Mouse (Mus musculus): Measurements from ENCODE around the gene Capn12. TPM values are rescaled to one million over a fixed set of nuclear protein-coding genes. Genes with fewer than 3 reads are reported as not detected.
"Not testable (repeated sequence)": the region's sequence is repeated elsewhere in the genome, so short reads cannot be mapped to it uniquely, and the experiment has no call there.

Capn12 gene
- total and polyA plus RNA-seq, 3 experiments: 0.14 to 0.48 TPM; not detected in 1

- DNase-seq: no peak
These were observed 3.4 kb upstream of the Capn12 start for GRCm38 (mm10) chr7:28877856-28878255.

- no peak for DNase-seq
These were observed 1.6 kb upstream of the Capn12 start for GRCm38 (mm10) chr7:28879606-28880005.

DNA sequence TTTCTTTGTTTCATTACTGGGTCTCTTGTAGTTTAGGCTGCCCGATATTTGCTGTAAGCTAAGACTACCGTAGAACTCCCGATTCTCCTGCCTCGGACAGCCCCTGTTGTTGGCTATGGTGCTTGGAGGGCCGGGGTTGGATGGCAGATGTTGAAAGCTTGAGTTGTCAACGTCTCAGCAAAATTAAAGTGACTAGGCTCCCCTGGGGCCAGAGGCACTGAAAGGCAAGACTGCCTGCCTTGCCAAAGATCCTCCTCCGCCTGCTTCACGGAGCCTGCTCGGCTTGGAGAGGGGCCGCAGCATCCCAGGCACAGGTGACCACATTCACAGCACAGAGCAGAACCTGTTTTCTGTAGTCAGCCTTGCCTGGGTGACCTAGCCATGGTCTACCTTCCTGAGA, 668 bp upstream of the Capn12 start:
- no peak for DNase-seq

GRCm38 (mm10) chr7:28883039-28883438, 1.8 kb downstream of the Capn12 start:
- no peak for DNase-seq

DNA sequence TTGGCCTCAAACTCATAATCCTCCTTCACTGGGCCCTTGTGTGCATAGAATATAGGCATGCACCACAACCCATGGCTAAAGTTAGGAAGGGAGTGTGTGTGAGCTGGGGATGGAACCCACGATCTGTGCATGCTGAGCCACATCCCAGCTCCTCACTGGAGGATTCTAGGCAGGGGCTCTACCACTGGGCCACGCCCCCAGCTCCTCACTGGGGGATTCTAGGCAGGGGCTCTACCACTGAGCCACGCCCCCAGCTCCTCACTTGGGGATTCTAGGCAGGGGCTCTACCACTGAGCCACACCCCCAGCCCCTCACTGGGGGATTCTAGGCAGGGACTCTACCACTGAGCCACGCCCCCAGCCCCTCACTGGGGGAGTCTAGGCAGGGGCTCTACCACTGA, 2.5 kb downstream of the Capn12 start:
- DNase-seq: not testable (repeated sequence)

DNA sequence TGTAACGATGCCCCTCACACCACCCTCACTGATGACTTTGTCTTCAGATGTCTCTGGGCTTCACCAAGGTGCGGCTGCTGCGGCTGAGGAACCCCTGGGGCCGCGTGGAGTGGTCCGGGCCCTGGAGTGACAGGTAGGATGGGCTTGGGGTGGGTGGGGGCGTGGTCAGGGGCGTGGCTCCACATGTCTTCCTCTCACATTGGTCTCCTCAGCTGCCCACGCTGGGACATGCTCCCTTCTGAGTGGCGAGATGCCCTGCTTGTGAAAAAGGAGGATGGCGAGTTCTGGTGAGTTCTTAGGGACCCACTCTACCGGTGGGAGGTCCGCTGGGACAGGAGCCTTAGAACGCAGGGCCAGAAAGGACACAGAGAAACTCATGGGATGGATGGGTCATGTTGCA, 5.3 kb downstream of the Capn12 start:
- DNase-seq: no peak

DNA sequence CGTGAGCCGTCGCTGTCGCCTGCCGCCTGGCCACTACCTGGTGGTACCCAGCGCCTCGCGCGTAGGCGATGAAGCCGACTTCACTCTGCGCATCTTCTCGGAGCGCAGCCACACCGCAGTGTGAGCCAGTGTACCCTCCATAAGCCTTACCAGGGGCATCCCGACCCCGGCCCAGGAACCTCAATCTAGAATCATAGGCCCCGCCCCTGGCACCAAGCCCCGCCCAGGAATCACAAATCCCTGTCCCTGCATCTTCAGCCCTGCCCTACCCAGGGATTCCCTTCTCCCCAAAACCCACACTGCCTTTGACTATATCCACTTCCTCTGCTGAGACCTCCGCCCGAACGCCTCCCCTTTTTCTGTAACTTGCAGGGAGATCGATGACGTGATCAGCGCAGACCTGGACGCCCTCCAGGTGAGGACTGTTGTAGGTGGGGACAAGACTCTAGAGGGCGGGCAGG, 7.5 kb downstream of the Capn12 start:
- DNase-seq: no peak

- no peak for DNase-seq
These were observed 11.4 kb downstream of the Capn12 start for GRCm38 (mm10) chr7:28892601-28893000.

DNA sequence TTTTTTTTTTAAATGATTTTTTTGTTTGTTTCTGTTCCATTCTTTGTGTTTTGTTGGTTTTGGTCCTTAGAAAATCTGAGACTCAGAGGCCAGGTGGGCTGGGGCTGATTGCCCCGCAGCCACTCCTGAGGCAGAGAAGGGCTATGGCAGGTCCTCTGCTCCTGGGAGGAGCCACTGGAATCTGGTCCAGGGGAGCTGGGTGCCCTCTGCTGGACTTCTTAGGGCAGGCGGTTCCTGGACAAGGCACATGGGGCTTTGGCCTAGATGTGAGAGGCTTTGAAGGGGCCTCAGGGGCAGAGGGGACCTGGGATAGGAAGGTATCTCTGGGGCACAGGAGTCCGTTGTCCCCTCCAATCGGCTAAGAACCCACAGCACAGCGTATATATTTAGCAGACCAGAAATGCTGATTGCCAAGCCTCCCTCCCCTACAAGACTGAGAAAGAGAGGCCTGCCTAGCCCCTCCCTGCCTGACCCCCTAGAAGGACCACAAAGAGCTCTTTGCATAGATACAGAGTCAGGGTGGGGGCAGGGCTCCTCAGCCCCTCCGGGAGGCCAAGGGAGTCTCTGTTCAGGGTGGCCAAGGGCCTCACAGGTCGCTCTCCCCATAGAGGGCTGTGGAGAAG, 12.5 kb downstream of the Capn12 start:
- DNase-seq: peak; percentile 68

DNA sequence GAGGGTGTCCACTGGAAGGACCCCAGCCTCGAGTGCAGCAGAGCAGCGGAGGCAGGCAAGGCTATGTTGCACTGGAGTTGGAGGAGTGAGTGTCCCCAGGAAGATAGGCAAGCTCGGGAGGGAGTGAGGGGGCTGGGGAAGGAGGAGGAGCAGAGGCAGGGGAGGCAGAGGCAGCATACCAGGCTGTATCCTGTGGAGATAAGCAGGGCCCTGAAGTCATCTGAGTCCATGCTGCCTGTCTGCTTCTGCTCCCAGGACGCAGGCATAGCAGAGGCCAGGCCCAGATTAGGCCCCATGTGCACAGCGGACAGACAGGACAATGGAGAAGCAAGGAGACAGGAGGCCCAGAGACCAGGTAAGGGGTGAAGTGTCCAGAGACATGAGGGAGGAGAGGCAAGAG, 13.7 kb downstream of the Capn12 start:
- no peak for DNase-seq

GRCm38 (mm10) chr7:28897661-28898060, 16.4 kb downstream of the Capn12 start:
- no peak for DNase-seq

DNA sequence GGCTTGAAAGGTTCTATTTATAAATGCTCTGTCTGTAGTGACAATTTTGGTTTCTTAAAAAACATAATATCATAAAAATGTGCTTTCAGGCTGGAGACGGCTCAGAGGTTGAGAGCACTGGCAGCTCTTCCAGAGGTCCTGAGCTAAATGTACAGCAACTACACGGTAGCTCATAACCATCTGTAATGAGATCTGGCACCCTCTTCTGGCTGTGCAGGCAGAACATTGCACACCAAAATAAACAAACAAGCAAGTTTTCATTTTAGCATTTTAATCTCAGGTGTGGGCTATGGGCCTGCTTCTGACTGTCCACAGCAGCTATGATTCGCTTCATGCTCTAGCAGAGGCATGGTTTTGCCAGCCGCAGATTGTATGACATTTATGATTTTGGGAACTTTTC, 18.8 kb downstream of the Capn12 start:
- no peak for DNase-seq

GRCm38 (mm10) chr7:28901311-28902125, 20.3 kb downstream of the Capn12 start:
- DNase-seq: peak; percentile 57

GRCm38 (mm10) chr7:28902180-28902579, 21.0 kb downstream of the Capn12 start:
- DNase-seq: peak; percentile 78

- no peak for DNase-seq
These were observed 21.6 kb downstream of the Capn12 start for GRCm38 (mm10) chr7:28902809-28903208.

DNA sequence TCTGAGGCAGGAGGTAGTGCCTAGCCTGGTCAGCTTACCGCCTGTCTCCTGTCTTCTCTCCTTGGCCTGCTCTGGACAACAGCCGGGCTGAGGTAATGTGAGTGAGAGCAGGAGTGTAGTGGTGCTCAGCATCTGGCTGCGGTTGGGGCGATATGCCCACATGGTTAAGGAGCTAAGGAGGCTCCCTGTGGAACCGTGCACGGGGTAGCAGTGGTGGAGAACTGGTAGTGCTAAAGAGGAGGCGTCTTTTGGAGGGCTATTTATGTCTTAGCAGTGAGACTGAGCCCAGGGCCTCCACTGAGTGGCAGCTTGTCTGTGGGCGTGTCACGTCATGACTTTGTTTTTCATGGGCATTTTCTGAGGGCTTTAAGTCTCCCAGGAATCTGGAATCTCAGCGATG, 22.6 kb downstream of the Capn12 start:
- no peak for DNase-seq

GRCm38 (mm10) chr7:28907195-28907594, 26.0 kb downstream of the Capn12 start:
- DNase-seq: no peak

- peak; percentile 76 for DNase-seq
These were observed 30.4 kb downstream of the Capn12 start for GRCm38 (mm10) chr7:28911632-28912031.

DNA sequence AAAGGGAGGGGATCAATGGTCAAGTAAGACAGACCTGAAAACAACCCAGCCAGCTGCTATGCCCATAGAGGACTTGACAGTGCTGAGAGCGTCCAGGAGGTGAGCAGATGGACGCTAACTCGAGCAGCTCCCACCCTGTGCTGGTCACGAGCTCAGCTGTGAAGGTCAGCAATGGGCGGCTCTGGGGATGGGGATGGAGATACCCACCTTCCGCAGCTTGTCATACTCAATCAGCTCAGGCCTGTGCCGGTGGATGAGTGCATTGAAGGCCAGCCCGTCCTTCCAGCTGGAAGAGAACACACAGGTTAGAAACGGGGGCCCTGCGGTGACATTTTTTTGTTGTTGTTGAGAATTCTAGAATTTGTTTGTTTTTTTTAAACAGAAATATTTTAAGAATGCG, 31.9 kb downstream of the Capn12 start:
- no peak for DNase-seq

DNA sequence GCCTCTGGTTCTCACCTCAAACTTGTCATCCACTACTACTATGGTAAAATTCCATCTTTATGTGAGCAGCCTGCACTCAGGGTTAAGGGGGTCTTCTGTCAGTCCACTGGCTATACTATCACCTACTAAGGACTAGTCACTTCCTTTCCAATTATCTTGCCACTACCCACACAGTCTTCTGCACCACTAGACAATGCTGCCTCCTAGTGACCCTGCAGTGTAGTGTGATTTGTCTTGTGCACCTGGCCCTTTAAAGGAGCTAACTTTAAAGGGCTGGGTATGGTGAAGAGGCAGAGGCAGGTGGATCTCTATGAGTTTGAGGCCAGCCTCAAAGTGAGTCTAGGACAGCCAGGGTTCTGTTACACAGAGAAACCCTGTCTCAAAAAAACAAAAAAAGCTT, 35.3 kb downstream of the Capn12 start:
- DNase-seq: no peak

GRCm38 (mm10) chr7:28917503-28918426, 36.5 kb downstream of the Capn12 start:
- peak; percentile 83 for DNase-seq

GRCm38 (mm10) chr7:28918540-28918939, 37.3 kb downstream of the Capn12 start:
- DNase-seq: no peak

DNA sequence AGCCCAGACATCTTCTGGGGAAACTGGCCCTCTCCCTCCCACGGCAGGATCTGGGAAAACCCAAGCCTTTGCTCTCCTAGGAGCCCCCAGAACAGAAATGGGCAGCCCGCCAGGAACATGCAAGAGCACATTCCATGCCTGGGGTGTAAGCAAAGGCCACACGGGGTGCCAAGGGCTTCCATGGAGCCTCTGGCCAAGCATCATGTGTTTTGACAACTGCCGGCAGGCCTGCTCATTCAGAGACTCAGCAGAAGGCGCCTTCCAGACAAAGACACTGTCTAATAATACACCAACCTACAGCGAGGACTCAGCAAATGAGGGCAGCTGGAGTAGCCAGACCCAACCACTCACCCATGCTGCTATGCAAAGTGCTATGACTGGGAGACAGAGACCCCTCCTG, 38.6 kb downstream of the Capn12 start:
- DNase-seq: peak; percentile 72
